Mouse (Mus musculus) liver, embryonic 12.5 days (tissue): Measurements from ENCODE around the gene Prep. TPM values are rescaled to one million over a fixed set of nuclear protein-coding genes. Genes with fewer than 3 reads are reported as not detected.

Experiments
- ATAC-seq: fragments of 200-750 bp; cut with Nextera tagmentation; 2 replicates; pipeline ENCODE4 v1.8.0; 2017; ENCODE audit warnings: moderate number of reproducible peaks, mild to moderate bottlenecking, moderate library complexity
- H3K27ac ChIP-seq: fragments of 300-500 bp; sonication (generic); 2 replicates; pipeline ENCODE4 v1.5.1; 2016; ENCODE audit warnings: mild to moderate bottlenecking
- H3K27me3 ChIP-seq: fragments of 300-500 bp; sonication (generic); replicated peaks from 2 replicates; pipeline ENCODE4 v1.6.1; 2016; ENCODE audit warnings: mild to moderate bottlenecking, moderate library complexity
- H3K36me3 ChIP-seq: fragments of 300-500 bp; sonication (generic); 2 replicates; pipeline ENCODE4 v1.6.1; 2016; ENCODE audit warnings: mild to moderate bottlenecking, moderate library complexity
- H3K4me1 ChIP-seq: fragments of 300-500 bp; sonication (generic); 2 replicates; pipeline ENCODE4 v1.6.1; 2016
- H3K4me2 ChIP-seq: fragments of 300-500 bp; sonication (generic); 2 replicates; pipeline ENCODE4 v1.6.1; 2016; ENCODE audit warnings: mild to moderate bottlenecking, moderate library complexity
- H3K4me3 ChIP-seq: fragments of 300-500 bp; sonication (generic); 2 replicates; pipeline ENCODE4 v1.5.1; 2016; ENCODE audit warnings: mild to moderate bottlenecking, moderate library complexity
- H3K9ac ChIP-seq: fragments of 300-500 bp; sonication (generic); 2 replicates; pipeline ENCODE4 v1.6.1; 2016; ENCODE audit warnings: mild to moderate bottlenecking, moderate library complexity
- H3K9me3 ChIP-seq: fragments of 300-500 bp; sonication (generic); replicated peaks from 2 replicates; pipeline ENCODE4 v1.6.1; 2016; ENCODE audit warnings: mild to moderate bottlenecking, moderate library complexity
- WGBS: fragments of 180-500 bp; shearing (Covaris S2); methylation state at CpG from one replicate; pipeline ENCODE4 v1.1.7; 2016; ENCODE audit not compliant: insufficient replicate concordance; 5-methylcytosine and 5-hydroxymethylcytosine counted together
- polyA plus RNA-seq: library from polyadenylated mRNA; unstranded; fragments of >200 nt; fragmentation: Nextera tagmentation; extraction: Ambion mirVana; gene quantifications from 2 replicates; pipeline ENCODE4 v1.2.1, GENCODE M21; 2016

The Prep gene
- polyA plus RNA-seq, 1 experiment from 2014 or later = 15.7 TPM

GRCm38 (mm10) chr10:45123011-45123410 is 56.0 kb downstream of the Prep start:
- H3K4me1 ChIP-seq = no peaks in the 10 kb centered on the region
- no peak overlapping the region for H3K27ac ChIP-seq
- H3K4me3 ChIP-seq = no peak overlapping the region
- no peaks in the 10 kb centered on the region for H3K27me3 ChIP-seq
- H3K4me2 ChIP-seq = no peak overlapping the region
- H3K9me3 ChIP-seq = no peaks in the 10 kb centered on the region
- no peak for ATAC-seq
- H3K9ac ChIP-seq = no peak overlapping the region
- WGBS = 80% methylated on average over 6 of the region's 6 CpGs
- H3K36me3 ChIP-seq = peaks cover 93% of the 10 kb centered on the region

GRCm38 (mm10) chr10:45129105-45129504 is 62.1 kb downstream of the Prep start:
- WGBS = 85% methylated on average over 11 of the region's 11 CpGs
- Histone ChIP-seq H3K27ac (no peak overlapping the region), H3K4me2 (no peak overlapping the region)

GRCm38 (mm10) chr10:45130004-45130403 is 63.0 kb downstream of the Prep start:
- Histone ChIP-seq H3K27ac (no peak overlapping the region), H3K9me3 (no peaks in the 10 kb centered on the region), H3K27me3 (no peaks in the 10 kb centered on the region), H3K4me3 (no peak overlapping the region), H3K9ac (no peak overlapping the region), H3K4me1 (peaks cover 23% of the 10 kb centered on the region), H3K36me3 (peaks cover 62% of the 10 kb centered on the region), H3K4me2 (peak overlapping the region; percentile 21; the same call in 1 of the 2 replicates)
- WGBS = 20% methylated on average over 6 of the region's 6 CpGs
- ATAC-seq = peak; percentile 94

More at GRCm38 (mm10) chr10:45129105-45129504, 62.1 kb downstream of the Prep start:
- Histone ChIP-seq H3K4me1 (peaks cover 23% of the 10 kb centered on the region), H3K4me3 (no peak overlapping the region), H3K9ac (no peak overlapping the region), H3K27me3 (no peaks in the 10 kb centered on the region), H3K9me3 (no peaks in the 10 kb centered on the region), H3K36me3 (peaks cover 60% of the 10 kb centered on the region)
- ATAC-seq = no peak

DNA sequence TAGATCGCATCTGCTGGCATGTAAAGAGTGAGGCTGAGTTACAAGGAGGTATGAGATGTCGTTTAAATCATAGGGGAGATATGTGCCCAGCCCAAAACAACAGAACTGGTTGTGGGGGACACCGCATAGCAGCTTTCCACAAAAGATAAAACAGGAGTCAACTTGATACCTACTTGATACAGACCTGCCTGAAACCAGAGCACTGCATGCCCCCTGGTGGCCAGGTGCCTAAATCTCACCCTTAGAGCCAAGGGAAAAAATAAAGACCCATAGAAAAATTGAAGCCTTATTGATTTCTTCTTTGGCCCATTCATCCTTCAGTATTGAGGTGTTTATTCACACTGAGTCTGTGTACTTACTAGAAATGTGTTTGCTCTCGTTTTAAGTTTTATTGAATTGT is 65.4 kb downstream of the Prep start:
- H3K9me3 ChIP-seq = no peaks in the 10 kb centered on the region
- 56% methylated on average over 4 of the region's 4 CpGs for WGBS

GRCm38 (mm10) chr10:45136806-45137205 is 69.8 kb downstream of the Prep start:
- H3K27ac ChIP-seq = no peak overlapping the region
- H3K27me3 ChIP-seq = no peaks in the 10 kb centered on the region
- 0 out of 2 replicates have a peak, but pooled peaks cover 3% of the 10 kb centered on the region for H3K4me1 ChIP-seq
- peaks cover 43% of the 10 kb centered on the region for H3K36me3 ChIP-seq
- no peak overlapping the region for H3K9ac ChIP-seq
- no peak overlapping the region for H3K4me2 ChIP-seq
- ATAC-seq = no peak
- 79% methylated on average over 7 of the region's 7 CpGs for WGBS
- H3K9me3 ChIP-seq = no peaks in the 10 kb centered on the region
- no peak overlapping the region for H3K4me3 ChIP-seq

More for the DNA sequence above, 65.4 kb downstream of the Prep start:
- no peaks in the 10 kb centered on the region for H3K27me3 ChIP-seq
- ATAC-seq = no peak
- H3K27ac ChIP-seq = no peak overlapping the region
- H3K4me2 ChIP-seq = no peak overlapping the region
- peaks cover 23% of the 10 kb centered on the region for H3K4me1 ChIP-seq
- H3K9ac ChIP-seq = no peak overlapping the region
- no peak overlapping the region for H3K4me3 ChIP-seq
- peaks cover 64% of the 10 kb centered on the region for H3K36me3 ChIP-seq

- Histone ChIP-seq H3K4me3 (no peak overlapping the region), H3K9ac (no peak overlapping the region)
Measured at GRCm38 (mm10) chr10:45139910-45140309, 72.9 kb downstream of the Prep start.

DNA sequence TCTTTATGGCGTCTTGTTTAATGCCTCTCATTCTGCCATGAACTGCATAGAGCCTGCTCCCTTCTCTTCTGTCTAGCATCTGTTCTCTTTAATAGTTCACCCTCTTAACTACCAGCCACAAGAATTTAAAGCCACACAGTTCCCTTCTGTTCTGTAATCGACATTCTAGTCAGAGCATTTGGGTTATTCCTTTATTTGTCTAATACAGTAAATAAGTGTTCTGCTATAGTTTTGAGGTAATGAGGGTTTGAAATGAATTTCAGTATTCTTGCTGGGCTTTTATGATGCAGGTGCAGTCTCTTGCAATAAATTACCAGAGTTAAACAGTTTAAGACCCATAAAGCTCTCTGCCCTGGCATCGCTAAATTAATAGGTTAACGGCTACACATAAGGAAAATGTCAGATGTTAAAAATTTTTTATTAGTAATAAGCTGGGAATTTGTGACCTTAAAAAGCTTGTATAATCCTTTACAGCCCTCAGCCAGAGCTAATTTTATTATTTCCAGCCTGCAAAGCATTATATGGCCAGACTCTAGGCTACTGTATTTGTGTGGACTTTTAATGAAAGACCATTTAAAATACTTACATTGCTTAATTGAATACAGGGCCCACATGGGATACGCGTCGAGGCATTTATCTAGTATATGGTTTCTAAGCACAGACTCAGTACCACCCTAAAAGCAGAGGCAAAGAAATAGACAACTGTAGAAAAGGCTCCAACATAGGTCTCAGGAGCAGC is 73.6 kb downstream of the Prep start:
- WGBS = 79% methylated on average over 7 of the region's 7 CpGs
- Histone ChIP-seq H3K4me2 (no peak overlapping the region), H3K9ac (no peak overlapping the region), H3K36me3 (peaks cover 23% of the 10 kb centered on the region), H3K27me3 (no peaks in the 10 kb centered on the region), H3K27ac (no peak overlapping the region), H3K4me3 (no peak overlapping the region), H3K4me1 (0 out of 2 replicates have a peak, but pooled peaks cover 6% of the 10 kb centered on the region), H3K9me3 (no peaks in the 10 kb centered on the region)
- ATAC-seq = no peak

More at GRCm38 (mm10) chr10:45139910-45140309, 72.9 kb downstream of the Prep start:
- no peaks in the 10 kb centered on the region for H3K9me3 ChIP-seq
- no peaks in the 10 kb centered on the region for H3K4me1 ChIP-seq
- WGBS = 67% methylated on average over 4 of the region's 4 CpGs
- H3K27ac ChIP-seq = no peak overlapping the region
- no peaks in the 10 kb centered on the region for H3K27me3 ChIP-seq
- H3K36me3 ChIP-seq = peaks cover 30% of the 10 kb centered on the region
- no peak for ATAC-seq
- no peak overlapping the region for H3K4me2 ChIP-seq

GRCm38 (mm10) chr10:45142359-45142758 is 75.4 kb downstream of the Prep start:
- no peak overlapping the region for H3K9ac ChIP-seq
- no peak overlapping the region for H3K27ac ChIP-seq
- 81% methylated on average over 5 of the region's 5 CpGs for WGBS
- peaks cover 5% of the 10 kb centered on the region; the same call in 1 of the 2 replicates for H3K36me3 ChIP-seq
- ATAC-seq = no peak
- no peaks in the 10 kb centered on the region for H3K27me3 ChIP-seq
- no peak overlapping the region for H3K4me3 ChIP-seq
- H3K4me2 ChIP-seq = no peak overlapping the region
- H3K9me3 ChIP-seq = no peaks in the 10 kb centered on the region
- H3K4me1 ChIP-seq = peaks cover 20% of the 10 kb centered on the region

- Histone ChIP-seq H3K27ac (no peak overlapping the region), H3K27me3 (no peaks in the 10 kb centered on the region), H3K9ac (no peak overlapping the region), H3K36me3 (peaks cover 14% of the 10 kb centered on the region), H3K9me3 (no peaks in the 10 kb centered on the region), H3K4me2 (no peak overlapping the region), H3K4me1 (peaks cover 20% of the 10 kb centered on the region), H3K4me3 (no peak overlapping the region)
- ATAC-seq = no peak
- 79% methylated on average over 6 of the region's 6 CpGs for WGBS
Measured at GRCm38 (mm10) chr10:45144038-45144817, 77.2 kb downstream of the Prep start.

DNA sequence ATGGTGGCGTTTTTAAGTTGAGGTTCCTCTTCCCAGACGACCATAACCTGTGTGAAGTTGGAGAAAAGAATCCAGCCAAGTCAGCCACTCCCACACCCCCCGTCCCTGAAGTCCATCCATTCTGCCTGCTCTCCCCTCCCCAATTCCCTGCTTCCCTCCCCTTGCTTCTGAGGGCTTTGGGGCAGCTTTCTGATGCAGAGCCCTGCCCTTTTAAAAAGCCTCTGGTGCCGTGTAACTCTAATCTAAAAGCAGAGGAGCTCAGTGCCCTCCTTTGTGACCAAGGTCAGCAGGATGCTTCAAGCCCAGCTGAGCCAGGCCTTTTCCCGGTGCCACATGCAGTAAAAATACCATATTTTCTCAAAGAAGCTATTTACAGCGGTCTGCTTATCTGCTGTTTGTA is 79.8 kb downstream of the Prep start:
- ATAC-seq = no peak
- no peaks in the 10 kb centered on the region for H3K9me3 ChIP-seq
- H3K4me3 ChIP-seq = no peak overlapping the region
- H3K9ac ChIP-seq = no peak overlapping the region
- peaks cover 37% of the 10 kb centered on the region for H3K36me3 ChIP-seq
- 35% methylated on average over 6 of the region's 6 CpGs for WGBS
- H3K27ac ChIP-seq = no peak overlapping the region
- no peak overlapping the region for H3K4me2 ChIP-seq
- H3K4me1 ChIP-seq = peaks cover 20% of the 10 kb centered on the region
- H3K27me3 ChIP-seq = no peaks in the 10 kb centered on the region

DNA sequence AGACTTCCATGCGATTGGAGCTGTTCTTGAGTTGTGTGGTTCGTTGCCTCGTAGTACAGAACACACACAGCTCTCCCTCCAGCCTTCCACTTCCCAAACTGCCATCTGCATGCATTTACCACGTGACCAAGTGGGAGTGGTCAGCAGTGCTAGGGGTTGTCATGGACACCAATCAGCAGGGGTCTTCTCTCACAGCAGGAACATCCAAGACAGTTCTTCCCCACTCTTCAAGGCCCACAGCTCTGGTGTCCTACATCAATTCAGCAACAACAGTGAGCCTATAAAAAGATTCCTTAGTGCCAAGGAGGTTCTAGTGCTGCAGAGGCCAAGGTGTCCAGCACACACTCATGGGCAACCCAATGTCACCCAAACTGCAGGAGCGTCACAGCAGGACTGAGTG is 84.1 kb downstream of the Prep start:
- no peaks in the 10 kb centered on the region for H3K9me3 ChIP-seq
- WGBS = 63% methylated on average over 5 of the region's 5 CpGs
- H3K36me3 ChIP-seq = peaks cover 74% of the 10 kb centered on the region
- H3K27ac ChIP-seq = no peak overlapping the region
- no peak overlapping the region for H3K4me2 ChIP-seq
- H3K27me3 ChIP-seq = no peaks in the 10 kb centered on the region
- peaks cover 10% of the 10 kb centered on the region for H3K4me1 ChIP-seq
- no peak overlapping the region for H3K9ac ChIP-seq
- ATAC-seq = no peak
- no peak overlapping the region for H3K4me3 ChIP-seq
